Mouse (Mus musculus) c-Kit-positive CD71-positive TER-119-negative erythroid progenitor cells, embryonic 14.5 days (primary cell): Measurements from ENCODE around the gene Fam92b.

Source experiments
- DNase-seq: peaks from one replicate; pipeline ENCODE4 v3.0.0-alpha.2; 2013; ENCODE audit warnings: low read depth

Gene Fam92b

DNA sequence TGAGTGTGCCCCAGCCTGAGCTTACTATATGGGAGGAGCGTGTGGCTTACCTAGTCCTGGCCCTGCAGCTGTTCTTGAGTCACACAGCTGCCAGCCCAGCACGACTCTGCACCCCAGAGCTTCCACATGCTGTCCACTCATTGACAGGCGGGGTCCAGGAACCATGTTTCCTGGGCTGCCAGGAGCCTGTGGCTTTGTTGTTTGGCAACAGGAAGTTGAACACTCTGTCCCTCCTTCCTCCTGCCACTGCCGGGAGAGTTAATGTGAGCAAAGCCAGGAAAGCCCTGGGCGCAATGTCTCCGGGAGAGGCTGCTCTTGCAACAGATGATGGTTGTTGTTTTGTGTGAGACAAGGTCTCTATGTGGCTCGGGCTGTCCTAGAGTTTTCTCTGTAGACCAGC lies 24.6 kb downstream of the Fam92b start:
- no peak for DNase-seq

DNA sequence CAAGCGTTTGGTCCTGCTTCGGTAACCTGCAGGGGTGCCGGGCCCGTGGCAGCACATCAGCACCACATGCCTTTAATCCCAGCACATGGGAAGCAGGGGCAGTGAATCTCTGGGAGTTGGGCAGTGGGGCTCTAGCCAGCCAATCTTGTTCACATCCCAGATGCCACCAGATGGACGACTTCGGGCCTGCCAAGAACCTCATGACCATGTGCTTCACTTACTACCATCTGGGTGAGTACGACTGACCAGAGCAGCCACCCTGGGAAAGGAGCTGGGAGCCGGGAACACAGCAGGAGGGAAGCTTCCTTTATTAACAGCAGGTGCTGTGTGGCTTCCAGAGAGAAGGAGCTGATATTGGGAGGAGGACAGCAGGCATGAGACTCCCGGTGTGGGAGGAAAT lies 26.1 kb downstream of the Fam92b start:
- DNase-seq, result no peak

DNA sequence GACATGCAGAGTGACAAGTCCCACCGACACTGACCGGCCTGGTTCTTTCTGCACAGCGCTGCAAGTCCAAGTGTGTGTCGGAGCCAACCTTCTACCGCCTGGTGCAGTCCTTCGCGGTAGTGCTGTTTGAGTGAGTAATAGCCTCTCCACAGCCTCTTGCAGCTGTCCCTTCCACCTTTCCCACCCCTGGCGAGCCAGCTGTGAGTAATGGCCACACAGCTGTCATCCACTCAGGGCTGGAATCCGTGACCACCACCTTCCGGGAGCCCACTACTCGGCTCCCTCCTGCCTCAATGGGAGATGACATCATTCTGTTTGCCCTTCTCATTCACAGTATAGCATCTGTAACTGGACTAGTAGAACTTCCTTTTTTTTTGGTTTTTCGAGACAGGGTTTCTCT lies 27.2 kb downstream of the Fam92b start:
- no peak for DNase-seq

DNA sequence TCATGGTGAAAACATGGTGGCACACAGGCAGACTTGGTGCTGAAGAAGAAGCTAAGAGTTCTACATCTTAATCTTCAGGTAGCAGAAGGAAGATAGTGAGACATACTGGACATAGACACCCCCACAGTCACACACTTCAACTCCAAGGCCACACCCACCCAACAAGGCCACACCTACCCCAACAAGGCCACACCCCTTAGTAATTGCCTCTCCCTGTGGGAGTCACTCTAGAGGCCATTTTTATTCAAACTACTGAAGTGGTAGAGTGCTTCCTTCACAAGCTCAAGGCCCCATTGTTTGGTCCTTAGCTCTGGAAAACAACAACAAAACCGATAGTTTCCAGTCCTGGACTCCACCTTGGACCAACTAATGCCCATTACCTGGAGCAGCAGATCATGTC lies 31.2 kb downstream of the Fam92b start:
- no peak for DNase-seq

DNA sequence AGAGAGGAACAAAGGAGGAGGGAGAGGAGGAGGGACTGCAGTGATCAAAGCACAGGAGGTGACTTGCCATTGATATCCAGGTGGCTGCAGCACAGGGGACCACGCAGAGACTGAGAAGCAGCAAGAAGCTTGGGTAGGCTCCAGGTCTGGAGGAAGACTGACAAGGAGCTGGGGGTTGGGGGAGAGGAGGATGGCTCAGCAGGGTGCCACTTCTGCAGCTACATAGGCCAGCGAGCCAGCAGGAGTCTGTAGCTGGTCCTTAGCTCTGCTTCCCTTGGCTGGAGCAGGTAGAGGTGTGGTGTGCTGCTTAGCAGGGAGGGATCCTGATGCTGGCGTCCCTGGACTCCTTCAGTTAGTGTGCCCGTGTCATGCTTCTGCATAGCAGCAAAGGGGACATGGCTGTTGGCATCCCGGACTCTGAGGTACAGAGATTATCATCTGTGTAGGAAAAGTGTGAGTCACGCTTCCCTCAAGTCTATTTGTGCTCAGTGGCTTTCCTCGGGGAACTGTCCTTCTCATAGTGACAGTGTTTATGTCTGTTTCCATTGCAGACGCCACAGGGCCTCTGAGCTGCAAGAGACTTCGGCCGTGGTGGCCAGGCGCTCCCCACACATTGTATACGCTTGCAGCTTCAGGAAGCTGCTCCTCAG lies 32.5 kb downstream of the Fam92b start:
- no peak for DNase-seq

DNA sequence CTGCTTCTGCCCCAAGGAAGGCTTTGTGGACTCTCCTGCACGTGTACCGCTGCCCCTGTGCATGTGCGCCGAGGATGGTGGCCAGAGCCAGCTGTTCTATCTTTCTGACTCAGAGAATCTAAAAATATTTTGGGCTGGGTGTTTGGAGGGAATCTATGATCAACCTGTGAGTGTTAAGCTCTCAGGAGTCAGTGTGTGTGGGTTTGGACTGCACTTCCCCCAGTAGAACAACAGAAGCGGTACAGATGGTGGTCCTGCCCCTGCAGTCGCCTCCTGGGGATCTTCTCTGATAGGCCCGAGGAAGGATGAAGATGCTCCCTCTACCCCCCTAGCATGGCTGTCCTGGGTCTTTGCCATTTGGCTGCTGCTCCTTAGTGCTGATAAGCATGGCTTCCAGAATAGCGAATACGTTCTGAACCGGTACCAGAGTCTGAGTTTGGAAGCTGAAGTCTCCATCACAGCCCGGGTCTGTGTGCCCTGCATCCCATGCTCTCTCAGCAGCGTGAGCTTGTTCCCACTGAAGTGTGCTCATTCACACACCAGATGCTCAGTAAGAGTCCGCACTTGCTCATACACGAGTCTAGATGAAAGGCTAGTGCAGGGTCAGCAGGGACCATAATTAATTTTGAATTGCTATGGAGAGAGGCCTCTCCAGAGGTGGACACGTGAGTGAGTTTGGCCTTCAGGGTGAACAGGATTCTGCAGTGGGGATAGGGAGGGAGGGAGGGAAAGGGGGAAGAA lies 33.2 kb downstream of the Fam92b start:
- DNase-seq, result no peak

DNA sequence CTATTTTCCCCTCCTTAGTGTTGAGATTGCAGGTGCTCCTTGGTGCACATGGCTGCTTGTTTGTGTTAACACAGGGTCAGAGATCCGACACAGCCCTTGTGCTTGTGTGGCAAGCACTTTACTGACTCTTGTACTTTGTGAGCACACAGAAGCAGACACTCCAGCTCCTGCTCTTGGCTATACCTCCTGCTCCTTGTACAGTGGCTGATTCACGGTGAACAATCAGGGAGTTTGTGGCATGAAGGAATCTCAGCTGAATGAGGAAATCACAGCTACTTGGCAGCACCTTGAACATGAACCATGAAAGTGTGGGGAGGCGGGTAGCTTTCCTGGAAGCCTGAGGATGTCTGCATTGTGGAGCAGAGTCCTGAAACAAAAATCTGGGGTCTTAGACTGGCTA lies 36.5 kb downstream of the Fam92b start:
- DNase-seq, result no peak

DNA sequence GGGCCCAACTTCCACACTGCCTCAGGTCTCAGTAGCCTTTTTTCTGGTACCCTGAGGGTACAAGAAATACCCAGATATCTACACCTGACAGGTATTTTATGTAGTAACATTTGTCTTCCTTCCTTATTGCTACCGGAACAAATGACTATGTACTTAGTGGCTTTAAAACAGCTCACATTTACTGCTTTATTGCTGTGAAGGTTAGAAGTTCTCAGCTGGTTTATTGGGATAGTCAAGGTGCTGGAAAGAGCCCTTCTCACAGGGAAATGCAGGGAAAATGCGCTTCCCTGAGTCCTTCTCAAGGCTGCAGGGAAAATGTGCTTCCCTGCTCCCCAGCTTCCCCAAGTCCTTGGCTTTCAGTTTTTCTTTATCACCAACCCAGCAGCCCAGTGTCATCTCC lies 38.3 kb downstream of the Fam92b start:
- no peak for DNase-seq

DNA sequence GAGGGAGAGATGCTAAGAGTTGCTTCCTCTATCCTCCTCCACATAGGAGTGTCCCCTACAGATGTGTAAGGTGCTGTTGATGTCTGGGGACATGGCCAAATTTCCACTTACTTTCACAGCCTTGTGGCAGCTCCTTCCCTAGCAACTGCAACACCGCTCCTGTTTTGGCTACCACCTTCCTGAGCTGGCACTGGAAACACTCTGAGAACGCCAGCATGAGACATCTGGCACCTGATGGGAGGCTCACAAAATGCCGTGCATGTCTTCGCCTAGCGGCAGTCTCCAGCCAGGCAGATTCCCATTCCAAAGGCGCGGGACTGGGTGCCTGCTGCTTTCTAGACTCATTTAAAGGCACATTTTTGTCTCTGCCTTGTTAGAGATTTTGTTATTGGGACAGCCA lies 40.6 kb downstream of the Fam92b start:
- no peak for DNase-seq

DNA sequence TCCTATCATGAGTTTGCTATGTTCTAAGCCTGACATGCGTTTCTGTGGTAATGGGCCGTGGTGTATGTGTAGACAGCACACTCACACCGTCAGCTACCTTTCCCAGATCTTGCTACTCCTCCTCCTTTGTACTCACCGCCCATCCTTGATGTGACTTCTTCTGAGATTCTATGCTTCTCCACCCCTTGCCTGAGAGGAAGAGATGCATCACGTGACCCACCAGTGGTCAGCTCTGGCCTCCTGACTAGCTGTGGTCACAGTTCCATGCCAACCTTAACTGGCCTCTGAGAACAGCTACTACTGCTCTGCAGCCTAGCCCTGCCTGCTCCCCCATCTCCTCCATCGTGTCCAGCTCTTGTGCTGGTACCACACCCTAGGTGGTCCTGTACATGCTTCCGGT lies 41.6 kb downstream of the Fam92b start:
- DNase-seq, result no peak

DNA sequence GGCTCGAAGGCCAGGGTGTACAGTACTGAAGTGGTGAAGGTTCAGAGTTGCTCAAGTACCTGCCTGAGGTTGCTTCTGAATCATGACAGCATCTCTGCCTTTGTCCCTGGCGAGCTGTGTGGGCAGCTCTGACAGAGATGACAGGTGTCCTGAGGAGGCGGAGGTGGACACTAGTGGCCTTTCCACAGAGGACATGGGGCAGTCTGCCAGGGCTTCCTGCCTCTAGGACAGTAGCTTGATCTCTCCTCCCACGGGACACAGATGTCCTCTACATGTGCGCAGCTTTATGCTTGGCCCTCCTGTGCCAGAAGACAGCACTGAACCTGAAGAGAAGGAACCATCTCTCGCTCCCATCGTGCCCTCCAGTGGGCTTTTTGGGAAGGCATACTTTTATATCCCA lies 44.1 kb downstream of the Fam92b start:
- DNase-seq, result no peak

DNA sequence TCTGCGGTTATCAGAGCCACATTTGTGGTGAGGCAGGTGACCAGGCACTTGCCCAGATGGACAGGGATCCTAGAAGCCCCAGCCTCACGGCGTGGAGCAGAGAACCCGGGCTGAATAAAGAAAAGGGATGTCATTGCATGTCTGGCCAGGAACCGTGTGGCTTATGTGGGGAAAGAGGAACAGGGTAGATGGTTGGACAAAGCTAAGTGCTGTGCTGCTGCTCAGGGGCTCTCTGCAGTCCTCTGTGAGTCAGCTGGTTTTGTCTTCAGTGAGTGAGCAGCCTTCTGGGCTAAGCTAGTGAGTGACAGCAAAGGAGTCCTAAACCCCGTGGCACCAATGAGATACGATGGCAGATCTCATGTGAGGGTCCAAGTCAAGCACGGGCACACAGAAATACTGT lies 46.1 kb downstream of the Fam92b start:
- no peak for DNase-seq

DNA sequence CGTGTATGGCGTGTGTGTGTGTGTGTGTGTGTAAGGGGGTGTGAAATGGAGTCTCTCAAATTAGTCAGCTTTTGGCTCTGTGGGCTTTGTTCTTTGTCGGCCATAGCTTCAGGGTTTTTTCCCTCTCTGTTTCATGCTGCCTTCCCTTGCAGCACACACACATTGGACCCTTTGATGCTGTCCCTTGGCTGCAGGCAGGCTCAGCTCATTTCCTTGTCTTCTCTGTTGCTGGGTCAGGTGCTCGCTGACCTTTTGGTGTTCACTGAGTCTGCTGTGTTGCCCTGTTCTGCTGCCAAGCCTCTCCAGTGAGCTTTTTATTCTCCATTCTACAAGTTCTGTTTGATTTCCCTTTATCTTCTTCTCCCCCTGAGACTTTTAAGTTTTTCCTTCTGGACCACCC lies 47.7 kb downstream of the Fam92b start:
- no peak for DNase-seq

DNA sequence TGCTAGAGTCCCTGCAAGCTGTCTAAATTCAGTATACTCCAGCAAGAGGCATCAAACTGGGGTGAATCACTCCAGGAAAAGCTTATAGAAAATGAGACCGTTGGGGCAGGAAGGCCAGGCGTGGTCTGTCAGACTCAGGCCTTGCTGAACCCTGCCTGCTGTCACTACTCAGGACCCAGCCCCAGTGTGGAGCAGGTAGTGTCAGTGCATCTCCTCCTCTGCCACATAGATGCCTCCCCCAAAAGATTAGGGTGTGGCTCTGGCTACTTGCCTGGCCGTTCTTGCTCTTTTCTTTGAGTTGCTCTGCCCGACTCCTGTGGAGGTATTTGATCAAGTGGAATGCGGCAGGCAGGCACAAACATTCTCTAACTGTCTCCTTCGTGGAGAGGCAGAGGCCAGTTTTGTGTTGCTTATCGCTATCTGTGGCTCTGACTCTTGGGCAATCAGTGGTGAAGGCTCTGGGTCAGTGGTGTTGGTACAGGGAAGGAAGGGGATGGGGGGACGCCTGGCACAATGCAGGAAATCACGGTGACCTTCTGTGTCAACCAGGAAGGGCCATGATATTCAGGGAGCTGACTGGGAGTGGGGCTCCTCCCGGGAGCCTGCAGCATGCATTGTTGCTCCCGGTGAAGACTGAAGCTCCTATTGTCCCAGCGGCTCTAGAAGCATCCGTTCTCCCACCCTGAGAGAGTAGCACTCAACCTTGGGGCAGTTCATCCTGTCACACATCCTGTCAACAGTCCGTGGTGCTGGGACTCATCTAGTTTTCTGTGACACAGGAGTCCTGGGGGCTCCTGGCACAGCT lies 50.7 kb downstream of the Fam92b start:
- DNase-seq, result no peak

DNA sequence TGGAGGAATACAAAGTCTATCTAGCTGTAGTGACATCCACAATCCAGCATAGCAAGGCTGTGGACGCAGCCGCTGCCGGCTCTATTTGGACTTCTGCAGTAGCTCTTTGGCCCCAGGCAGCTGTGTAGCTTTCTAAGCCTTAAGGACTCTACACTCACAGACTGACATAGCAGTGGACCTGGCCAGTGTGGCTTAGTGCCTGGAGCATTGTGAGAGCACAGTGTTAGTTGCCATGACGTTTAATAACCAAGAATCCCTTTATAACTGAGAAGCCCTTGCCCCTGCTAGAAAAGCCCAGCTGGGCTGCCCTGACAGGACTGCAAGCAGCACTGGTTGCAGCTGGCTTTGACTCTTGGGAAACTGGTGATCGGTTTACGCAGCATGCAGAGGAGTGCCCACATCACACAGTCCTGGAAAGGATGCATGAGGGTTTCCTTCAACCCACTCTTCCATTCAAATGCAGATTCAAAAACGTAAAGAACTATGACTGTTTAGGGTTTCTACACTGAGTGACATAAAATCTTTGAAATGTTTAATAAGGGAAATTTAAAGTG lies 52.4 kb downstream of the Fam92b start:
- DNase-seq, result no peak

DNA sequence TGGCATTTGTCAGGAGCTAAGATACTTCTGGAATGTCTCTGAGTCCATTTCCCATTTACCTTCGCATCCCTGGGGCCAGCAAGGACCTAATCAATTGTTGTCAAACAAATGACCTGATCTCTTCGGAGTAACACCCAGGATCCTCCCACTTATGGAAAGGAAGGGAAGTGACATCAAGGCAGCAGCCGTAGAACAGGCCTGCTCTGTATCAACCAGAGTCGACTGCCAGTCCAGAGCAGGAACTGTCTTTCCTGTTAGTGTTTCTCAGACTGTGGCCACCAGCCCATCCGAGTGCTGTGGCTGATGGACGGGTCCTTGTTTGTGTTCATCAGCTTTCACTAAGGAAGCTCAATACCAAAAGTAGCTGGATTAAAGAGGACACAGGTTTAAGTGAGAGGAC lies 53.0 kb downstream of the Fam92b start:
- no peak for DNase-seq

DNA sequence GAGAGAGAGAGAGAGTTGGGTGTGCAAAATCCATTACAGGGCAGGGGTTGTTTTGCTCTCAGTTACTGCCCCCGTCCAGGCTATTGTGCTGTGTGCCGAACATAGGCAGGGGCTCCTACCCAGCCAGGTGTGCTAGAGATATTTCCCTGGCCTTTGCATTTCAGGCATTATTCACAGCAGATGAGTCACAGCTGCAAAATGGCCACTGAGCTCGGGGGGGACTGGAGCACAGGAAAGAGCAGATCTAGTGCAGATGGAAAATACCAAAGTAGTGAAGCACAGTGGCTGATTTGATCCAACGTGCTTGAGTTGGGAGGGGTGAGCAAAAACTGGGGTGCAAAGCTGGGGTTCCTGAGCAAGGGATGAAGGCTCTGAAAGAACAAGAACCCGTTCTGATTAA lies 56.3 kb downstream of the Fam92b start:
- no peak for DNase-seq

DNA sequence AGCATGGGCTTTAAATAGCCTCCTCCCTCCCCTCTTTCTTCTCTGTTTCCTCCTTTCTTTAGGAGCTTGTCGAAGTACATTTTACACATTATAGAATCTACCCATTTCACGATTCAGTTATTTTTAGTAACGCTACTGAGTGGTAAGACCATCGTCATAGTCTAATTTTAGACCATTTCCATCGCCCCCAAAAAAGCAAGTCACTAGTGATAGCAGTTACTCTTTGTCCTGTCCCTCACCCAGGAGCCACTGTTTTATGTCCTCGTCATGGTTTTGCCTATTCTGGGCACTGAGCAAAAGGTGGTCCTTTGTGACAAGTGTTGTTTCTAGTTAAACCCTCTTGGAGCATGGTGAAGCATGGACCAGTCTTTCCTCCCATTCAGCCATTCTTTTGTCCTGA lies 57.3 kb downstream of the Fam92b start:
- DNase-seq, result no peak

DNA sequence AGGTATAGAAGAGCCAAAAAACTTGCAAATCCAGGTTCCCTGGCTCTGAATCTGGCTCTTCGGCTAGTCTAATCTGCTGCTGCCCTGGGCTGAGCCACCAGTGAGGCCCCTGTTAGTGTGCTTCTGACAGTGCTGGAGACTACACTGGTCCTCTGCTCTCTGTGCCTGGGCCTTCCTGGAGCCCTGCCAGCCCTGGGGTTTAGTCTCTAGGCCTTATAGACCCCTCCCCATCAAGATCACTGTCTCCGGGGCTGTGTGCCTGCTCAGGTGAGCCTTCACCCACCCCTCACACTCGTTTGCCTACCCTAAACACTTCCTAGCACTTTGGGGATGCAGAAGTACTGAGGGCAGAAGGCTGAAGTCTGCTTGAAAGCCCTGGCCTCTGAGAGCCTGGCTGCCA lies 57.8 kb downstream of the Fam92b start:
- no peak for DNase-seq

DNA sequence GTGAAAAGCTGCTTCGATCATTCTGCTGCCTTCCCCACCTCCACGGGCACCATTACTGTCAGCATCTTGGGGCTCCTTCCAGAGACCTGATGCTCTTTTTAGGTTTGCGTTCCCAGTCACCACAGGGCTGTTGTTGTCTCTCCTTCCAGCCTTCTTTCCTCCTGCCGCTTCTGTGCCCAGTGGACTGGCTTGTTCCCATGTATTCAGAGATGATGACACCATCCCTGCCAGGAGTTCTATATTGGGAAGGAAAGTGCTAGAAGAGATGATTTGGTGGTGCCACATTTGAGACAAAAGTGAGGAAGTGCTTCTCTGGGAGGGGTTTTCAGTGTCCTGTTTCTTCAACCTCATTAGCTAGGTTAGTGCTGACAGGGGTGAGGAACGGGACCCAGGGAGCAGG lies 58.4 kb downstream of the Fam92b start:
- DNase-seq, result no peak

DNA sequence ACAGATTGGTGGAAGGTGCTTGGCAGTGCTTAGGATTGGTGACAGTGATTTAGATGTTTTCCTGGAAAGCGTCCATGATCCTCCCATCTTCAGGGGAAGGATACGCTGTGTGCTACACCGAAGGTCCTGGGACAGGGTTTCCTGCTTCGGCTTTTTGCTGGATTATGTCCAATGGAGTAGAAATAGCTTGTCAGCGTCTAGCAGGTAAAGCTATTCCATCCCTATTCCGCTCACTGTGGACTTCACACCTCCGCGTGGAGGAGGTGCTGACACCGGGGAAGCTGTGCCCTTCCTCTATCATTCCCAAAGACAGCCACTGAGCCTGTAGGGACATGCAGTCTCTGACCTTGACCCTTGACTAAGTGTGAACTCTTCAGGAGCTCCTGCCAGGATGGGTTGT lies 59.1 kb downstream of the Fam92b start:
- DNase-seq, result no peak

DNA sequence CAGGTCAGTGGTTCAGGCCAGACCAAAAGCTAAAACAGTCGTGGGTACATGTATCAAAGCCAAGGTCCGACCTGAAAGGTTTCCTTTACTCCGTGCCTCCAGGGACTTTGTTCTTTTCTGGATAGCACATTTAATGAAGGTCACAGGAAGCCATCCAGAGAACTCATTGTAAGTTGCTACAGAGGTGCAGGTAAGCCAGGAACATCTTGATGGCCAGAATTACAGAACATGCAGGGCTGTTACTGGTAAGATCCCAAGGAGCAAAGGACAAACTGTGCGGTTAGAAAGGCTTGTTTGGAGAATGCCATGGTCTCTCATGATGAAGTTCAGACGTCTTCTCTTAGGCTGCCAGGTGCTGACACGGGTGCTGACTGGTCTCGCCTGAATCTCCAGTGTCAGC lies 60.7 kb downstream of the Fam92b start:
- DNase-seq, result no peak
